Mouse (Mus musculus) bone marrow, adult 2 months (tissue): Measurements from ENCODE around the gene Myo18a.

ENCODE experiments used
- CTCF ChIP-seq: fragments of 200-500 bp; IDR thresholded peaks from 2 replicates; pipeline ENCODE4 v1.5.1; 2011; ENCODE audit warnings: low read length, control low read depth; ENCODE audit not compliant: control insufficient read depth, insufficient read depth
- POLR2A ChIP-seq: fragments of 200-500 bp; IDR thresholded peaks from 2 replicates; pipeline ENCODE4 v1.6.1; 2011; ENCODE audit warnings: low read depth, mild to moderate bottlenecking, control low read depth, low read length, borderline replicate concordance; ENCODE audit not compliant: control insufficient read depth

DNA sequence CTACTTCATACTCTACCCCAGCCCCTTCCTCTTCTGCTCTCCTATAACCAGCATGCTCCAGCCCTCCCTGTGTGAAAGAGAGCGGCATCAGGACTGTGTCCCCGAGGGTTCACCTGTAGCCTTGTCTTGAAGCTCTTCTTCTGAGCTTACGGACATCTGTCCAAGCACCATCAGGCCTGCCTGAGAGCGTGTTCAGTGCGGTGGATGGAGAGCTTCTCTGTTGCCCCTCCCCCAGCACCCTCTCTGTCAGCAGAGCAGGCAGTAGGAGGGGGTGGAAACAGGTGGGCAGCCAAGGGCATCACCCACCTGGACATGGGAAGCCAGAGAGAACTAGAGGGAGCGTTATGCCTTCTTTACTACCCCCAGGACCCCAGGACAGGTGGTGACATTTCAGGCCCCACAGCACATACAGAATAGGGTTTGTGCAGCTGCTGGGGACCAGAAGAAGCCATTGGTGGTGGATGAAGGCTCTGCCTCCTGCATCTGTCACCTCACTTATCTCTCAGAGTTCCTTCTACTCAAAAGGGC, 88.5 kb downstream of the Myo18a start:
- TF ChIP-seq CTCF (no peak), POLR2A (no peak)
